7 mouse cellular contexts compared by ENCODE assay signal in the genomic region with DNA sequence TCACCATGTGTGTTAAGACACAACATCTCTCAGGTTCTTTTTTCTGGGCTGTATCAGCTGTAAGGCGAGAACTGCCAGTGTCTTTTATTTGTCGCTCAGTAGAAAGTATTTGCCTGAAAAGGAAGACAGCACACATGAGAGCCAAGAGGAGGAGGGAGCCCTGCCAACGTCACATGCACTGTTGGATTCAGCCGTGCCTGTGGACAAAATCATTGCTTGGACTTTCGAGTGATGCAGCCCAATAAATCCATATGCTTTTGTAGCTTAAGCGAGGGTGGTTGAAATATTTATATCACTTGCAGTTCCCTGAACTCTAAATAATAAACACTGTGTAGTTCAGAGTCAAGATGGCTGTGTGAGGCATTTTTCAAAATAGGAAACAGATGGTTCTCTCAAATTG.
DNase-seq lines count a peak whose midpoint lies in the region; ATAC-seq lines count a peak whose summit lies in the region.

No protein-coding gene starts in this region.

- H3K4me3 ChIP-seq in midbrain, embryonic 16.5 days (ENCODE audit: low read depth, low read length): no peak overlapping the region
- H3K4me3 ChIP-seq in midbrain, embryonic 13.5 days (replicated peaks): no peak overlapping the region
- no peak overlapping the region for H3K4me3 ChIP-seq in embryonic facial prominence, embryonic 12.5 days

- H3K4me2 ChIP-seq in midbrain, embryonic 16.5 days (ENCODE audit: low read length): no peak overlapping the region; the same call in 1 of the 2 replicates
- H3K4me2 ChIP-seq in midbrain, embryonic 13.5 days (replicated peaks): no peak overlapping the region
- no peak overlapping the region for H3K4me2 ChIP-seq in embryonic facial prominence, embryonic 12.5 days (replicated peaks)

- no peak overlapping the region for H3K9ac ChIP-seq in midbrain, embryonic 16.5 days (ENCODE audit: low read depth, low read length)
- H3K9ac ChIP-seq in midbrain, embryonic 13.5 days (replicated peaks): no peak overlapping the region
- no peak overlapping the region for H3K9ac ChIP-seq in embryonic facial prominence, embryonic 12.5 days

- peak; percentile 13 for DNase-seq in heart, postnatal 4 days
- peak; percentile 71 to 77 for DNase-seq in right cerebral cortex, postnatal 10 days (ENCODE audit: low spot score in 2 of 2)
- no peak for DNase-seq in yolk sac, embryonic 10.5 days (ENCODE audit: low spot score)
- DNase-seq in urinary bladder, postnatal 10 days (ENCODE audit: low spot score): no peak

- 0 out of 2 replicates have a peak overlapping the region, but pooled peaks have one; percentile 11 for H3K27ac ChIP-seq in midbrain, embryonic 16.5 days (ENCODE audit: low read length)
- H3K27ac ChIP-seq in midbrain, embryonic 13.5 days: no peak overlapping the region
- H3K27ac ChIP-seq in embryonic facial prominence, embryonic 12.5 days: peak overlapping the region; percentile 56; the same call in 1 of the 2 replicates

- no peaks in the 10 kb centered on the region for H3K27me3 ChIP-seq in midbrain, embryonic 16.5 days (ENCODE audit: control insufficient read depth, insufficient read depth, low read depth, low read length)
- H3K27me3 ChIP-seq in midbrain, embryonic 13.5 days: no peaks in the 10 kb centered on the region
- no peaks in the 10 kb centered on the region for H3K27me3 ChIP-seq in embryonic facial prominence, embryonic 12.5 days

- no peaks in the 10 kb centered on the region for H3K4me1 ChIP-seq in midbrain, embryonic 16.5 days (ENCODE audit: control insufficient read depth, insufficient read depth, low read length)
- peaks cover 5% of the 10 kb centered on the region; the same call in 1 of the 2 replicates for H3K4me1 ChIP-seq in midbrain, embryonic 13.5 days (replicated peaks)
- H3K4me1 ChIP-seq in embryonic facial prominence, embryonic 12.5 days: peaks cover 14% of the 10 kb centered on the region; the same call in 1 of the 2 replicates

- 0 out of 2 replicates have a peak, but pooled peaks cover 3% of the 10 kb centered on the region for H3K9me3 ChIP-seq in midbrain, embryonic 16.5 days (replicated peaks; ENCODE audit: control insufficient read depth, low read length, poor library complexity, severe bottlenecking)
- H3K9me3 ChIP-seq in midbrain, embryonic 13.5 days: no peaks in the 10 kb centered on the region
- H3K9me3 ChIP-seq in embryonic facial prominence, embryonic 12.5 days: no peaks in the 10 kb centered on the region

- no peak for ATAC-seq in midbrain, embryonic 16.5 days
- ATAC-seq in midbrain, embryonic 13.5 days: no peak
- ATAC-seq in embryonic facial prominence, embryonic 12.5 days (ENCODE audit: insufficient number of reproducible peaks, insufficient read depth, low FRiP score, low TSS enrichment): no peak

- whole genome bisulfite sequencing in midbrain, embryonic 16.5 days: 61% methylated on average over 6 of the region's 6 CpGs
- 72% methylated on average over 6 of the region's 6 CpGs for WGBS in midbrain, embryonic 13.5 days
- WGBS in embryonic facial prominence, embryonic 12.5 days: 33% methylated on average over 6 of the region's 6 CpGs

- no peaks in the 10 kb centered on the region for H3K36me3 ChIP-seq in midbrain, embryonic 16.5 days (ENCODE audit: control insufficient read depth, insufficient read depth, low read length)
- H3K36me3 ChIP-seq in midbrain, embryonic 13.5 days: no peaks in the 10 kb centered on the region
- no peaks in the 10 kb centered on the region for H3K36me3 ChIP-seq in embryonic facial prominence, embryonic 12.5 days

Comparison
In these comparisons a context has a peak if more than half of its experiments do, and no peak if none do; other contexts are left out.
1. DNase-seq: peak in heart, postnatal 4 days (single experiment) and right cerebral cortex, postnatal 10 days (2 of 2); none in yolk sac, embryonic 10.5 days (single experiment) and urinary bladder, postnatal 10 days (single experiment).